Mouse (Mus musculus) stomach, embryonic 14.5 days (tissue): Measurements from ENCODE around the gene Gm45837. TPM values are rescaled to one million over a fixed set of nuclear protein-coding genes. Genes with fewer than 3 reads are reported as not detected.

ENCODE experiments used
- microRNA counts: library from miRNA; unstranded; fragments of <30 nt; microRNA quantifications from one replicate; lab custom pipeline; 2016
- microRNA-seq: library from miRNA; unstranded; fragments of <30 nt; microRNA quantifications from one replicate; pipeline ENCODE4, GENCODE M21; 2016
- polyA plus RNA-seq: library from polyadenylated mRNA; unstranded; fragments of >200 nt; fragmentation: Nextera tagmentation; extraction: Ambion mirVana; gene quantifications from 2 replicates; pipeline ENCODE4 v1.2.1, GENCODE M21; 2014

Gene Gm45837
- polyA plus RNA-seq, 1 experiment from 2014 or later = 8.0 TPM

MicroRNA genes within 50 kb of the gene (microRNA counts, 519-probe panel; counts per million panel counts)
- microRNA mmu-miR-139-3p (lab: Ali Mortazavi, UCI) (not detected), microRNA mmu-miR-139-5p (lab: Ali Mortazavi, UCI) (2,380 counts per million, percentile 38 among the panel's probes with 10 or more counts)

Small RNAs within 50 kb of the gene (microRNA-seq; reads per million reads assigned to microRNA genes)
- gene Mir139 = 2,098 reads per million, percentile 81 among the genes with 10 or more reads in this experiment

Other genes with a start within 250 kb of the Gm45837 start
- gene Atg16l2, start 108.6 kb upstream of the Gm45837 start, polyA plus RNA-seq = 12.0 and 16.2 TPM in 2 replicates
- gene Stard10, start 93.8 kb upstream of the Gm45837 start, polyA plus RNA-seq = 123 and 128 TPM in 2 replicates
- gene Arap1, start 62.8 kb upstream of the Gm45837 start, polyA plus RNA-seq = 119 and 131 TPM in 2 replicates
- gene Pde2a, start 10.8 kb downstream of the Gm45837 start, polyA plus RNA-seq = 8.9 and 20.7 TPM in 2 replicates
- not detected in 2 replicates for gene Art2b, start 174.7 kb downstream of the Gm45837 start, polyA plus RNA-seq